Mouse (Mus musculus): ENCODE measurements around the gene Pdpr. TPM values are rescaled to one million over a fixed set of nuclear protein-coding genes. Genes with fewer than 3 reads are reported as not detected.
"Not testable (repeated sequence)": the region's sequence is repeated elsewhere in the genome, so short reads cannot be mapped to it uniquely, and the experiment has no call there.

Gene Pdpr
- polyA plus RNA-seq, 2 experiments: 7.8 to 10.3 TPM

DNA sequence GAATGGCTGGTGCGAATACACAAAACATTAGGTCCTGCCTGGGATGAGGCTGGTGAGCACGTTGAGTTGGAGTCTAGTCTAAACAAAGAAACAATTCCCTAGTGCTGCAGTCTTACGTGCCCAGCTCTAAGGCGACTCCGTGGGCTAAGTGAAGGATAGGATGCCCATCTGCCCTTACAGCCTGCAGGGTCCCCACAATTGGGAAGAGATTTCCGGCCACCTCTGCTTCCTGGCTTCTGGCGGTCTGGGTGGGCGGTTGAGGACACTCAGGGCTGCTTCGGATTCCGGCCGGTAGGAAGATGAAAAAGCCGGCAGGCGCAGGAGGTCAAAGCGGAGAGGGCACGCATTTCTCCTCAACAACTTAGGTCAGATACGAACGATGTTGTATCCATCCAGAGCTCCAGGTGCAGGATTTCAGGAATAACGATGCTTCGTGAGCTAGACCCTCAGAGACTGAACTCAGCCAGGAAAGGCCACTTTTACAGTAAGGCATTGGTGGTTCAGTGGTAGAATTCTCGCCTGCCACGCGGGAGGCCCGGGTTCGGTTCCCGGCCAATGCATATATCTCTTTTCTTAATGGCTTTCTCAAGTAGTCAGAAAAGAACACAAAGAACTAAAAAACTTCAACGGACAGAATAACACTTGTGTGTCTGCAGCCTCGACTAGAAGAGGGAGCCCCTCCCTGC, 32.2 kb upstream of the Pdpr start:
- ATAC-seq (ENCODE audit: low FRiP score, low read depth) (peak; percentile 95), DNase-seq (ENCODE audit: low spot score) (peak; percentile 91)
- no peak for TF ChIP-seq POLR2A (IDR thresholded peaks at IDR 0.05; ENCODE audit: borderline replicate concordance, extremely low read depth, insufficient read depth, insufficient read length)
- Histone ChIP-seq H3K27me3 (ENCODE audit: control insufficient read depth, insufficient read depth, low read length) (no peaks in the 10 kb centered on the region), H3K4me3 (replicated peaks; ENCODE audit: low read length) (peak overlapping the region; percentile 61), H3K4me2 (replicated peaks; ENCODE audit: low read depth, low read length, severe bottlenecking) (peak overlapping the region; percentile 60), H3K4me1 (ENCODE audit: control insufficient read depth, insufficient read depth, low read length) (peaks cover 14% of the 10 kb centered on the region), H3K9me3 (ENCODE audit: control insufficient read depth, low read length) (no peaks in the 10 kb centered on the region), H3K27ac (replicated peaks; ENCODE audit: low read depth, low read length) (no peak overlapping the region), H3K9ac (ENCODE audit: low read depth, low read length, severe bottlenecking) (peak overlapping the region; percentile 57), H3K36me3 (ENCODE audit: control insufficient read depth, insufficient read depth, low read length) (peaks cover 7% of the 10 kb centered on the region; the same call in 1 of the 2 replicates)
- WGBS: under 1% methylated on average over 27 of the region's 27 CpGs

DNA sequence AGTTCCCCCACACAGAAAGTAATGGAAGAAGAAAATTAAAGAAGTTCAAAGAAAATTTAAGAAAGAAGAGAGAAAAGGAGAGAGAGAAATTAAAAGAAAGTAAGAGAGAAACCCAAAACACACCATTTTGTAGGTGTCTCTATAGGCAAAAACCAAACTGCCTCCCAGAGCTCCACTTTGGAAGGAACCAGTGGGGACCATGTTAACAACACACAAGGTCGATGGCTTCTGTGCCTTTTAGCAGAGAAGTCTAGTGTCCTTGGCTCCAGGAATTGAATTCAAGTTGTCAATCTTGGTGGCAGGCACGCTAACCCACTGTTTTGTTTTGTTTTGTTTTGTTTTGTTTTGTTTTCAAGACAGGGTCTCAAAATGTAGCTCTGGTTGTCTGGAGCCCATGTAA, 31.5 kb upstream of the Pdpr start:
- Histone ChIP-seq H3K4me3 (replicated peaks; ENCODE audit: low read length) (peak overlapping the region; percentile 61), H3K4me2 (replicated peaks; ENCODE audit: low read depth, low read length, severe bottlenecking) (peak overlapping the region; percentile 60), H3K4me1 (ENCODE audit: control insufficient read depth, insufficient read depth, low read length) (peaks cover 7% of the 10 kb centered on the region; the same call in 1 of the 2 replicates), H3K36me3 (ENCODE audit: control insufficient read depth, insufficient read depth, low read length) (peaks cover 4% of the 10 kb centered on the region; the same call in 1 of the 2 replicates), H3K27me3 (ENCODE audit: control insufficient read depth, insufficient read depth, low read length) (no peaks in the 10 kb centered on the region), H3K9ac (ENCODE audit: low read depth, low read length, severe bottlenecking) (no peak overlapping the region), H3K9me3 (ENCODE audit: control insufficient read depth, low read length) (no peaks in the 10 kb centered on the region), H3K27ac (replicated peaks; ENCODE audit: low read depth, low read length) (no peak overlapping the region)
- ATAC-seq (ENCODE audit: low FRiP score, low read depth): no peak
- 61% methylated on average over 2 of the region's 2 CpGs for WGBS
- no peak for TF ChIP-seq POLR2A (IDR thresholded peaks at IDR 0.05; ENCODE audit: borderline replicate concordance, extremely low read depth, insufficient read depth, insufficient read length)
- DNase-seq (ENCODE audit: low spot score): no peak

DNA sequence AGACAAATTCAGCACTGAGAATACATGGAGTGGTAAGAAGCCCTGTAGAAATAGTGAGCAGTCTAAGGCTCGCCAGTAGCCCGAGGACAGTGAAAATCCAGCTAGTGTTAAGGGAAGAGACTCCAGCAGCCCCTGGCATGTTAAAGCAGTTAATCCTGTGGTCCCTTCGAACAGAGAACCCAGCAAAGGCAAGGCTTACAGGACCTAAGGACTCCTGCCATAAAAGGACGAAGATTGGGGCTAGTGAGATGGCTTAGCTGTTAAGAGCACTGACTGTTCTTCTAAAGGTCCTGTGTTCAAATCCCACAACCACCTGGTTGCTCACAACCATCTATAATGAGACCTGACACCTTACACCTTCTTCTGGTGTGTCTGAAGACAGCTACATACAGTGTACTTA, 28.1 kb upstream of the Pdpr start:
- TF ChIP-seq POLR2A (IDR thresholded peaks at IDR 0.05; ENCODE audit: borderline replicate concordance, extremely low read depth, insufficient read depth, insufficient read length): no peak
- Histone ChIP-seq H3K4me2 (replicated peaks; ENCODE audit: low read depth, low read length, severe bottlenecking) (no peak overlapping the region), H3K36me3 (ENCODE audit: control insufficient read depth, insufficient read depth, low read length) (no peaks in the 10 kb centered on the region), H3K4me3 (replicated peaks; ENCODE audit: low read length) (no peak overlapping the region), H3K27ac (replicated peaks; ENCODE audit: low read depth, low read length) (no peak overlapping the region), H3K9me3 (ENCODE audit: control insufficient read depth, low read length) (no peaks in the 10 kb centered on the region), H3K9ac (ENCODE audit: low read depth, low read length, severe bottlenecking) (no peak overlapping the region), H3K27me3 (ENCODE audit: control insufficient read depth, insufficient read depth, low read length) (no peaks in the 10 kb centered on the region), H3K4me1 (ENCODE audit: control insufficient read depth, insufficient read depth, low read length) (peaks cover 4% of the 10 kb centered on the region; the same call in 1 of the 2 replicates)
- no peak for DNase-seq (ENCODE audit: low spot score)
- no peak for ATAC-seq (ENCODE audit: low FRiP score, low read depth)
- WGBS: 65% methylated on average over 4 of the region's 4 CpGs

DNA sequence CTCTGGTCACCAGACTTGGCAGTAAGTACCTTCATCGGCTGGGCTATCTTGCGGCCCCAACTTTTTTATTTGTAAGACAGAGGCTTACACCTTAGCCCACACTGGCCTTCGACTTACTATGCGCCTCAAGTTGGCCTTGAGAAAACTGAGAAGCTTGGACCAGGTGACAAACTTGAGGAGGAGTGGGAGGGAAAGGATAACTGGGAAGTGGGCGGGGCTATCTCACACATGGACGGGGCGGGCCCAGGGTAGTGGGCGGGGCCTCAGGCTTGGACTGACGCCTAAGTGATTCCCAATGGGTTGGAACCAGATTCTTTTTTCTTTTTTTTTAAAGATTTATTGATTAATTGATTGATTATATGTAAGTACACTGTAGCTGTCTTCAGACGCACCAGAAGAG, 27.0 kb upstream of the Pdpr start:
- no peak overlapping the region for H3K9ac ChIP-seq (ENCODE audit: low read depth, low read length, severe bottlenecking)
- no peaks in the 10 kb centered on the region for H3K36me3 ChIP-seq (ENCODE audit: control insufficient read depth, insufficient read depth, low read length)
- 25% methylated on average over 10 of the region's 10 CpGs for WGBS
- no peak overlapping the region for H3K4me3 ChIP-seq (replicated peaks; ENCODE audit: low read length)
- no peak overlapping the region for H3K4me2 ChIP-seq (replicated peaks; ENCODE audit: low read depth, low read length, severe bottlenecking)
- H3K27me3 ChIP-seq (ENCODE audit: control insufficient read depth, insufficient read depth, low read length): no peaks in the 10 kb centered on the region
- H3K27ac ChIP-seq (replicated peaks; ENCODE audit: low read depth, low read length): no peak overlapping the region
- no peak for TF ChIP-seq POLR2A (IDR thresholded peaks at IDR 0.05; ENCODE audit: borderline replicate concordance, extremely low read depth, insufficient read depth, insufficient read length)
- 0 out of 2 replicates have a peak, but pooled peaks cover 3% of the 10 kb centered on the region for H3K4me1 ChIP-seq (ENCODE audit: control insufficient read depth, insufficient read depth, low read length)
- ATAC-seq (ENCODE audit: low FRiP score, low read depth) (no peak), DNase-seq (ENCODE audit: low spot score) (no peak)
- H3K9me3 ChIP-seq (ENCODE audit: control insufficient read depth, low read length): no peaks in the 10 kb centered on the region

- H3K36me3 ChIP-seq (ENCODE audit: control insufficient read depth, insufficient read depth, low read length); H3K27ac ChIP-seq (replicated peaks; ENCODE audit: low read depth, low read length); H3K4me2 ChIP-seq (replicated peaks; ENCODE audit: low read depth, low read length, severe bottlenecking); H3K4me1 ChIP-seq (ENCODE audit: control insufficient read depth, insufficient read depth, low read length); H3K9ac ChIP-seq (ENCODE audit: low read depth, low read length, severe bottlenecking); H3K4me3 ChIP-seq (replicated peaks; ENCODE audit: low read length); ATAC-seq (ENCODE audit: low FRiP score, low read depth); H3K27me3 ChIP-seq (ENCODE audit: control insufficient read depth, insufficient read depth, low read length); H3K9me3 ChIP-seq (ENCODE audit: control insufficient read depth, low read length); DNase-seq (ENCODE audit: low spot score): not testable (repeated sequence)
- 93% methylated on average over 9 of the region's 9 CpGs for WGBS
These were observed 25.8 kb upstream of the Pdpr start for GRCm38 (mm10) chr8:111068660-111069059.

Data from limb, embryonic 14.5 days (tissue).